Mouse (Mus musculus): ENCODE results near the gene Smim6. TPM values are rescaled to one million over a fixed set of nuclear protein-coding genes. Genes with fewer than 3 reads are reported as not detected.

Smim6 gene
- polyA plus RNA-seq, 1 experiment from 2014 or later: 185 TPM

- H3K4me1 ChIP-seq (replicated peaks; ENCODE audit: control insufficient read depth, insufficient read depth): no peaks in the 10 kb centered on the region
- no peak for DNase-seq (ENCODE audit: low spot score)
- no peak overlapping the region for H3K9ac ChIP-seq (ENCODE audit: low read length)
- H3K4me3 ChIP-seq (ENCODE audit: low read depth, low read length): no peak overlapping the region
- WGBS: 85% methylated on average over 11 of the region's 11 CpGs
- TF ChIP-seq CTCF (IDR thresholded peaks at IDR 0.05; ENCODE audit: low read depth): no peak
- TF ChIP-seq EP300 (optimal IDR thresholded peaks at IDR 0.05): no peak
- H3K27ac ChIP-seq (replicated peaks): no peak overlapping the region
- H3K36me3 ChIP-seq (ENCODE audit: control insufficient read depth, insufficient read depth, low read length): no peaks in the 10 kb centered on the region
- H3K27me3 ChIP-seq (ENCODE audit: control insufficient read depth, insufficient read depth, low read length): no peaks in the 10 kb centered on the region
- no peak overlapping the region for H3K4me2 ChIP-seq (replicated peaks; ENCODE audit: low read depth)
- H3K9me3 ChIP-seq (ENCODE audit: control insufficient read depth, low read length): no peaks in the 10 kb centered on the region
- ATAC-seq (ENCODE audit: low FRiP score, low TSS enrichment): 0 out of 2 replicates have a peak, but pooled peaks have one; percentile 8
Measured at GRCm38 (mm10) chr11:115886446-115886845, 25.4 kb upstream of the Smim6 start.

GRCm38 (mm10) chr11:115888020-115888419, 23.8 kb upstream of the Smim6 start:
- 81% methylated on average over 5 of the region's 5 CpGs for WGBS
- peaks cover 2% of the 10 kb centered on the region; the same call in 1 of the 2 replicates for H3K36me3 ChIP-seq (ENCODE audit: control insufficient read depth, insufficient read depth, low read length)
- DNase-seq (ENCODE audit: low spot score): no peak
- no peak overlapping the region for H3K4me2 ChIP-seq (replicated peaks; ENCODE audit: low read depth)
- ATAC-seq (ENCODE audit: low FRiP score, low TSS enrichment): no peak
- TF ChIP-seq CTCF (IDR thresholded peaks at IDR 0.05; ENCODE audit: low read depth) (no peak), EP300 (optimal IDR thresholded peaks at IDR 0.05) (no peak)
- H3K4me3 ChIP-seq (ENCODE audit: low read depth, low read length): no peak overlapping the region
- no peaks in the 10 kb centered on the region for H3K4me1 ChIP-seq (replicated peaks; ENCODE audit: control insufficient read depth, insufficient read depth)
- no peaks in the 10 kb centered on the region for H3K9me3 ChIP-seq (ENCODE audit: control insufficient read depth, low read length)
- no peaks in the 10 kb centered on the region for H3K27me3 ChIP-seq (ENCODE audit: control insufficient read depth, insufficient read depth, low read length)
- H3K27ac ChIP-seq (replicated peaks): no peak overlapping the region
- no peak overlapping the region for H3K9ac ChIP-seq (ENCODE audit: low read length)

- 73% methylated on average over 6 of the region's 6 CpGs for whole genome bisulfite sequencing
- Histone ChIP-seq H3K4me1 (replicated peaks; ENCODE audit: control insufficient read depth, insufficient read depth) (no peaks in the 10 kb centered on the region), H3K4me2 (replicated peaks; ENCODE audit: low read depth) (no peak overlapping the region), H3K4me3 (ENCODE audit: low read depth, low read length) (no peak overlapping the region), H3K27ac (replicated peaks) (no peak overlapping the region), H3K36me3 (ENCODE audit: control insufficient read depth, insufficient read depth, low read length) (peaks cover 4% of the 10 kb centered on the region; the same call in 1 of the 2 replicates), H3K9me3 (ENCODE audit: control insufficient read depth, low read length) (no peaks in the 10 kb centered on the region), H3K27me3 (ENCODE audit: control insufficient read depth, insufficient read depth, low read length) (no peaks in the 10 kb centered on the region), H3K9ac (ENCODE audit: low read length) (no peak overlapping the region)
- TF ChIP-seq EP300 (optimal IDR thresholded peaks at IDR 0.05): no peak
- TF ChIP-seq CTCF (IDR thresholded peaks at IDR 0.05; ENCODE audit: low read depth): no peak
- ATAC-seq (ENCODE audit: low FRiP score, low TSS enrichment) (no peak), DNase-seq (ENCODE audit: low spot score) (no peak)
Measured at GRCm38 (mm10) chr11:115889159-115889558, 22.7 kb upstream of the Smim6 start.

GRCm38 (mm10) chr11:115892213-115892612, 19.6 kb upstream of the Smim6 start:
- H3K4me3 ChIP-seq (ENCODE audit: low read depth, low read length): no peak overlapping the region
- H3K4me2 ChIP-seq (replicated peaks; ENCODE audit: low read depth): no peak overlapping the region
- H3K9ac ChIP-seq (ENCODE audit: low read length): no peak overlapping the region
- TF ChIP-seq EP300 (optimal IDR thresholded peaks at IDR 0.05): no peak
- no peak for TF ChIP-seq CTCF (IDR thresholded peaks at IDR 0.05; ENCODE audit: low read depth)
- 63% methylated on average over 6 of the region's 6 CpGs for WGBS
- no peak overlapping the region for H3K27ac ChIP-seq (replicated peaks)
- no peaks in the 10 kb centered on the region for H3K9me3 ChIP-seq (ENCODE audit: control insufficient read depth, low read length)
- H3K36me3 ChIP-seq (ENCODE audit: control insufficient read depth, insufficient read depth, low read length): peaks cover 8% of the 10 kb centered on the region; the same call in 1 of the 2 replicates
- no peaks in the 10 kb centered on the region for H3K4me1 ChIP-seq (replicated peaks; ENCODE audit: control insufficient read depth, insufficient read depth)
- no peaks in the 10 kb centered on the region for H3K27me3 ChIP-seq (ENCODE audit: control insufficient read depth, insufficient read depth, low read length)
- DNase-seq (ENCODE audit: low spot score) (no peak), ATAC-seq (ENCODE audit: low FRiP score, low TSS enrichment) (no peak)

GRCm38 (mm10) chr11:115893071-115893470, 18.7 kb upstream of the Smim6 start:
- H3K36me3 ChIP-seq (ENCODE audit: control insufficient read depth, insufficient read depth, low read length): peaks cover 8% of the 10 kb centered on the region; the same call in 1 of the 2 replicates
- ATAC-seq (ENCODE audit: low FRiP score, low TSS enrichment): no peak
- no peaks in the 10 kb centered on the region for H3K4me1 ChIP-seq (replicated peaks; ENCODE audit: control insufficient read depth, insufficient read depth)
- 85% methylated on average over 9 of the region's 9 CpGs for WGBS
- no peak overlapping the region for H3K27ac ChIP-seq (replicated peaks)
- no peak overlapping the region for H3K4me2 ChIP-seq (replicated peaks; ENCODE audit: low read depth)
- no peak for DNase-seq (ENCODE audit: low spot score)
- H3K9me3 ChIP-seq (ENCODE audit: control insufficient read depth, low read length): no peaks in the 10 kb centered on the region
- TF ChIP-seq CTCF (IDR thresholded peaks at IDR 0.05; ENCODE audit: low read depth) (no peak), EP300 (optimal IDR thresholded peaks at IDR 0.05) (no peak)
- no peak overlapping the region for H3K9ac ChIP-seq (ENCODE audit: low read length)
- no peak overlapping the region for H3K4me3 ChIP-seq (ENCODE audit: low read depth, low read length)
- no peaks in the 10 kb centered on the region for H3K27me3 ChIP-seq (ENCODE audit: control insufficient read depth, insufficient read depth, low read length)

- 69% methylated on average over 14 of the region's 14 CpGs for WGBS
- peak; percentile 47 for DNase-seq (ENCODE audit: low spot score)
Measured at GRCm38 (mm10) chr11:115894755-115895520, 16.9 kb upstream of the Smim6 start.

More at GRCm38 (mm10) chr11:115894755-115895520, 16.9 kb upstream of the Smim6 start:
- peaks cover 8% of the 10 kb centered on the region; the same call in 1 of the 2 replicates for H3K36me3 ChIP-seq (ENCODE audit: control insufficient read depth, insufficient read depth, low read length)
- no peak overlapping the region for H3K4me2 ChIP-seq (replicated peaks; ENCODE audit: low read depth)
- no peak overlapping the region for H3K9ac ChIP-seq (ENCODE audit: low read length)
- H3K9me3 ChIP-seq (ENCODE audit: control insufficient read depth, low read length): no peaks in the 10 kb centered on the region
- TF ChIP-seq CTCF (IDR thresholded peaks at IDR 0.05; ENCODE audit: low read depth) (peak; percentile 69), EP300 (optimal IDR thresholded peaks at IDR 0.05) (no peak)
- H3K4me1 ChIP-seq (replicated peaks; ENCODE audit: control insufficient read depth, insufficient read depth): 0 out of 2 replicates have a peak, but pooled peaks cover 7% of the 10 kb centered on the region
- no peak overlapping the region for H3K27ac ChIP-seq (replicated peaks)
- no peak for ATAC-seq (ENCODE audit: low FRiP score, low TSS enrichment)
- no peaks in the 10 kb centered on the region for H3K27me3 ChIP-seq (ENCODE audit: control insufficient read depth, insufficient read depth, low read length)
- no peak overlapping the region for H3K4me3 ChIP-seq (ENCODE audit: low read depth, low read length)

Measured in stomach, postnatal 0 days (tissue).